ENCODE assay signal across 27 mouse cellular contexts in genomic region chr11:68480660-68481059, GRCm38 (mm10). TPM values are rescaled to one million over a fixed set of nuclear protein-coding genes. Genes with fewer than 3 reads are reported as not detected.
DNase-seq lines count a peak whose midpoint lies in the region; ATAC-seq and TF ChIP-seq lines count a peak whose summit lies in the region.
"Had no signal": no experiment of that assay in that cellular context is flagged by ENCODE, and none has a peak within 500 bp of the region (broad histone marks: within the 10 kb centered on the region; RNA-seq: fewer than 3 reads in every experiment).

No protein-coding gene starts in this region.

- no peak overlapping the region for H3K9ac ChIP-seq in intestine, postnatal 0 days (ENCODE audit: low read depth, low read length)
- H3K9ac ChIP-seq in intestine, embryonic 15.5 days, result no peak overlapping the region
- no peak overlapping the region for H3K9ac ChIP-seq in liver, postnatal 0 days (replicated peaks)
- no peak overlapping the region for H3K9ac ChIP-seq in liver, embryonic 11.5 days (ENCODE audit: low read depth, low read length)
- H3K9ac ChIP-seq in MEL (ENCODE audit: control insufficient read depth, low read depth, low read length, poor library complexity, severe bottlenecking), result no peak overlapping the region
- H3K9ac ChIP-seq in stomach, postnatal 0 days (ENCODE audit: low read length), result no peak overlapping the region
- H3K9ac ChIP-seq: forebrain, embryonic 15.5 days; heart, embryonic 12.5 days; lung, embryonic 15.5 days; midbrain, embryonic 13.5 days; neural tube, embryonic 13.5 days; stomach, embryonic 15.5 days had no signal

- peak; percentile 32 for TF ChIP-seq CTCF in intestine, postnatal 0 days (IDR thresholded peaks at IDR 0.05; ENCODE audit: low read depth)
- peak; percentile 25 for TF ChIP-seq CTCF in liver, postnatal 0 days (IDR thresholded peaks at IDR 0.05; ENCODE audit: low read depth)
- peak; percentile 7 to 55 (median 52); a peak in 5 of 6 replicates for TF ChIP-seq CTCF in MEL (IDR thresholded peaks at IDR 0.05 in 2 of 3, conservative IDR thresholded peaks at IDR 0.05 in 1 of 3; ENCODE audit: control insufficient read depth in 1 of 3, insufficient read depth in 1 of 3, low read depth in 2 of 3, low read length in 3 of 3, poor library complexity in 1 of 3, severe bottlenecking in 1 of 3)
- TF ChIP-seq CTCF in stomach, postnatal 0 days (IDR thresholded peaks at IDR 0.05; ENCODE audit: low read depth), result peak; percentile 42

- no peak for ATAC-seq in intestine, postnatal 0 days
- no peak for ATAC-seq in intestine, embryonic 15.5 days
- no peak for ATAC-seq in liver, postnatal 0 days
- no peak for ATAC-seq in liver, embryonic 11.5 days (replicated peaks; ENCODE audit: low FRiP score)
- no peak for ATAC-seq in stomach, postnatal 0 days (ENCODE audit: low FRiP score, low TSS enrichment)
- ATAC-seq: activated CD4-positive, CD25-positive, alpha-beta regulatory T cell, adult 4 months; forebrain, embryonic 15.5 days; midbrain, embryonic 13.5 days had no signal

- H3K9me3 ChIP-seq in intestine, postnatal 0 days (ENCODE audit: control insufficient read depth), result no peaks in the 10 kb centered on the region
- no peaks in the 10 kb centered on the region for H3K9me3 ChIP-seq in intestine, embryonic 15.5 days
- H3K9me3 ChIP-seq in liver, postnatal 0 days (ENCODE audit: low read length), result no peaks in the 10 kb centered on the region
- H3K9me3 ChIP-seq in liver, embryonic 11.5 days (ENCODE audit: control insufficient read depth, low read length), result no peaks in the 10 kb centered on the region
- no peaks in the 10 kb centered on the region for H3K9me3 ChIP-seq in MEL (replicated peaks; ENCODE audit: insufficient read depth, low read length)
- H3K9me3 ChIP-seq in stomach, postnatal 0 days (ENCODE audit: control insufficient read depth, low read length), result no peaks in the 10 kb centered on the region
- H3K9me3 ChIP-seq: forebrain, embryonic 15.5 days; hindbrain, embryonic 10.5 days; lung, embryonic 15.5 days; midbrain, embryonic 13.5 days; neural tube, embryonic 13.5 days; stomach, embryonic 15.5 days had no signal

- DNase-seq in liver, postnatal 0 days, result no peak
- no peak for DNase-seq in liver, embryonic 11.5 days (ENCODE audit: low spot score)
- DNase-seq in MEL (ENCODE audit: low read depth, low spot score), result peak; percentile 35
- no peak for DNase-seq in stomach, postnatal 0 days (ENCODE audit: low spot score)
- DNase-seq in kidney, adult 11 months, result no peak
- no peak for DNase-seq in kidney, postnatal 36 days
- DNase-seq: adrenal gland, postnatal 10 days; cerebellum, adult 8-10 months; gastrocnemius, postnatal 10 days; heart, postnatal 10 days; kidney, adult 8-10 months; kidney, postnatal 10 days; lung, postnatal 36 days; right cerebral cortex, postnatal 4 days; thymus, adult 18-20 months; thymus, postnatal 36 days had no signal

- TF ChIP-seq POLR2A in MEL (IDR thresholded peaks at IDR 0.05; ENCODE audit: control insufficient read depth in 1 of 2, insufficient read depth in 1 of 2, low read depth in 1 of 2, low read length in 2 of 2, poor library complexity in 1 of 2), result no peak

- peak; percentile 55 for TF ChIP-seq RAD21 in MEL (IDR thresholded peaks at IDR 0.05; ENCODE audit: low read depth, low read length)

- WGBS in intestine, postnatal 0 days, result 95% methylated on average over 4 of the region's 4 CpGs
- WGBS in intestine, embryonic 15.5 days, result 92% methylated on average over 4 of the region's 4 CpGs
- 88% methylated on average over 4 of the region's 4 CpGs for WGBS in liver, postnatal 0 days (ENCODE audit: insufficient replicate concordance)
- WGBS in liver, embryonic 11.5 days, result 91% methylated on average over 4 of the region's 4 CpGs
- 89% methylated on average over 4 of the region's 4 CpGs for WGBS in stomach, postnatal 0 days

- no peak overlapping the region for H3K4me3 ChIP-seq in intestine, postnatal 0 days (ENCODE audit: low read depth, low read length)
- H3K4me3 ChIP-seq in intestine, embryonic 15.5 days (replicated peaks), result no peak overlapping the region
- H3K4me3 ChIP-seq in liver, postnatal 0 days (ENCODE audit: low read depth, low read length), result no peak overlapping the region
- no peak overlapping the region for H3K4me3 ChIP-seq in liver, embryonic 11.5 days (ENCODE audit: low read depth, low read length)
- no peak overlapping the region for H3K4me3 ChIP-seq in MEL (ENCODE audit: control insufficient read depth in 1 of 2, insufficient read depth in 1 of 2, low read depth in 2 of 2, low read length in 2 of 2)
- H3K4me3 ChIP-seq in stomach, postnatal 0 days (ENCODE audit: low read depth, low read length), result no peak overlapping the region
- H3K4me3 ChIP-seq: forebrain, embryonic 15.5 days; heart, embryonic 12.5 days; hindbrain, embryonic 10.5 days; lung, embryonic 15.5 days; megakaryocyte, embryonic 14.5 days; midbrain, embryonic 13.5 days; neural tube, embryonic 13.5 days; stomach, embryonic 15.5 days had no signal

- H3K79me2 ChIP-seq in MEL (ENCODE audit: control insufficient read depth, insufficient read depth, low read length, poor library complexity), result no peaks in the 10 kb centered on the region

- no peak overlapping the region for H3K4me2 ChIP-seq in intestine, postnatal 0 days (replicated peaks; ENCODE audit: low read depth)
- no peak overlapping the region for H3K4me2 ChIP-seq in intestine, embryonic 15.5 days (replicated peaks)
- H3K4me2 ChIP-seq in liver, postnatal 0 days (ENCODE audit: low read depth, low read length), result no peak overlapping the region
- no peak overlapping the region for H3K4me2 ChIP-seq in liver, embryonic 11.5 days
- no peak overlapping the region for H3K4me2 ChIP-seq in stomach, postnatal 0 days (replicated peaks; ENCODE audit: low read depth)
- H3K4me2 ChIP-seq: forebrain, embryonic 15.5 days; heart, embryonic 12.5 days; lung, embryonic 15.5 days; midbrain, embryonic 13.5 days; neural tube, embryonic 13.5 days; stomach, embryonic 15.5 days had no signal

- TF ChIP-seq EP300 in liver, postnatal 0 days (IDR thresholded peaks at IDR 0.05; ENCODE audit: low read depth), result no peak
- TF ChIP-seq EP300 in MEL (IDR thresholded peaks at IDR 0.05; ENCODE audit: low read depth in 1 of 2, low read length in 2 of 2), result no peak
- TF ChIP-seq EP300 in stomach, postnatal 0 days (optimal IDR thresholded peaks at IDR 0.05), result no peak

- H3K27ac ChIP-seq in intestine, postnatal 0 days (ENCODE audit: low read depth, low read length), result no peak overlapping the region
- no peak overlapping the region for H3K27ac ChIP-seq in intestine, embryonic 15.5 days
- no peak overlapping the region for H3K27ac ChIP-seq in liver, postnatal 0 days (ENCODE audit: low read depth)
- no peak overlapping the region for H3K27ac ChIP-seq in liver, embryonic 11.5 days (ENCODE audit: low read depth, low read length)
- no peak overlapping the region for H3K27ac ChIP-seq in MEL (ENCODE audit: control insufficient read depth, low read depth, low read length)
- no peak overlapping the region for H3K27ac ChIP-seq in stomach, postnatal 0 days (replicated peaks)
- H3K27ac ChIP-seq: forebrain, embryonic 15.5 days; hindbrain, embryonic 10.5 days; lung, embryonic 15.5 days; midbrain, embryonic 13.5 days; neural tube, embryonic 13.5 days; stomach, embryonic 15.5 days had no signal

- no peaks in the 10 kb centered on the region for H3K27me3 ChIP-seq in intestine, postnatal 0 days (replicated peaks; ENCODE audit: control insufficient read depth, insufficient read depth, low read length)
- no peaks in the 10 kb centered on the region for H3K27me3 ChIP-seq in intestine, embryonic 15.5 days (replicated peaks)
- 0 out of 2 replicates have a peak, but pooled peaks cover 3% of the 10 kb centered on the region for H3K27me3 ChIP-seq in liver, postnatal 0 days (ENCODE audit: insufficient read depth, low read length)
- H3K27me3 ChIP-seq in liver, embryonic 11.5 days (replicated peaks; ENCODE audit: control insufficient read depth, insufficient read depth, low read length), result no peaks in the 10 kb centered on the region
- no peaks in the 10 kb centered on the region for H3K27me3 ChIP-seq in MEL (ENCODE audit: control insufficient read depth in 1 of 2, insufficient read depth in 2 of 2, low read length in 2 of 2)
- H3K27me3 ChIP-seq in stomach, postnatal 0 days (ENCODE audit: control insufficient read depth, insufficient read depth, low read length), result no peaks in the 10 kb centered on the region
- H3K27me3 ChIP-seq: forebrain, embryonic 15.5 days; lung, embryonic 15.5 days; neural tube, embryonic 13.5 days; stomach, embryonic 15.5 days had no signal

- no peaks in the 10 kb centered on the region for H3K4me1 ChIP-seq in intestine, postnatal 0 days (replicated peaks; ENCODE audit: control insufficient read depth, insufficient read depth, low read length)
- no peaks in the 10 kb centered on the region for H3K4me1 ChIP-seq in intestine, embryonic 15.5 days (replicated peaks)
- no peaks in the 10 kb centered on the region for H3K4me1 ChIP-seq in liver, postnatal 0 days (ENCODE audit: insufficient read depth)
- H3K4me1 ChIP-seq in liver, embryonic 11.5 days (replicated peaks; ENCODE audit: control insufficient read depth, insufficient read depth, low read length), result no peaks in the 10 kb centered on the region
- peaks cover 3 to 11% of the 10 kb centered on the region in 2 experiments; a peak in 3 of 4 replicates for H3K4me1 ChIP-seq in MEL (ENCODE audit: control insufficient read depth in 1 of 2, insufficient read depth in 2 of 2, low read length in 2 of 2)
- H3K4me1 ChIP-seq in stomach, postnatal 0 days (replicated peaks; ENCODE audit: control insufficient read depth, insufficient read depth), result no peaks in the 10 kb centered on the region
- H3K4me1 ChIP-seq: hindbrain, embryonic 10.5 days; midbrain, embryonic 13.5 days; stomach, embryonic 15.5 days had no signal

- no peaks in the 10 kb centered on the region for H3K36me3 ChIP-seq in intestine, postnatal 0 days (ENCODE audit: control insufficient read depth, insufficient read depth)
- H3K36me3 ChIP-seq in intestine, embryonic 15.5 days, result no peaks in the 10 kb centered on the region
- no peaks in the 10 kb centered on the region for H3K36me3 ChIP-seq in liver, postnatal 0 days (replicated peaks; ENCODE audit: insufficient read depth, low read length)
- no peaks in the 10 kb centered on the region for H3K36me3 ChIP-seq in liver, embryonic 11.5 days (ENCODE audit: control insufficient read depth, insufficient read depth, low read length)
- H3K36me3 ChIP-seq in MEL (ENCODE audit: control insufficient read depth in 1 of 2, insufficient read depth in 2 of 2, low read length in 2 of 2), result peaks cover 0 to 3% of the 10 kb centered on the region in 2 experiments; a peak in 2 of 4 replicates
- no peaks in the 10 kb centered on the region for H3K36me3 ChIP-seq in stomach, postnatal 0 days (ENCODE audit: control insufficient read depth, insufficient read depth, low read length)
- H3K36me3 ChIP-seq: forebrain, embryonic 15.5 days; heart, embryonic 12.5 days; hindbrain, embryonic 10.5 days; lung, embryonic 15.5 days; midbrain, embryonic 13.5 days; neural tube, embryonic 13.5 days; stomach, embryonic 15.5 days had no signal

RNA-seq across cellular contexts. Expression of gene Pik3r6, which starts 22.2 kb away (rescaled TPM):
- 1.0 and 1.4 TPM in 2 replicates for polyA plus RNA-seq in intestine, postnatal 0 days (2015; fragmentation: Nextera tagmentation; extraction: Ambion mirVana)
- 2.1 and 2.4 TPM in 2 replicates for polyA plus RNA-seq in intestine, embryonic 15.5 days (2015; fragmentation: Nextera tagmentation; extraction: Ambion mirVana)
- 2.4 and 2.5 TPM in 2 replicates for polyA plus RNA-seq in liver, postnatal 0 days (2015; fragmentation: Nextera tagmentation; extraction: Ambion mirVana)
- polyA plus RNA-seq in liver, embryonic 11.5 days (2014; fragmentation: Nextera tagmentation; extraction: Ambion mirVana), result 1.8 and 1.9 TPM in 2 replicates
- 0.36 and 0.42 TPM in 2 replicates for total RNA-seq in MEL (2012; rRNA removed)
- polyA plus RNA-seq in MEL (2012; ENCODE audit: insufficient read depth in 1 of 2, insufficient read length in 2 of 2, low read depth in 1 of 2, low replicate concordance in 2 of 2, missing spikeins in 1 of 2), result 1 to 10 TPM in 1 of 2 experiments, not detected in 1; 1.5 TPM
- polyA plus RNA-seq in stomach, postnatal 0 days (2015; fragmentation: Nextera tagmentation; extraction: Ambion mirVana), result 1.3 and 1.8 TPM in 2 replicates
- polyA plus RNA-seq: activated CD4-positive, CD25-positive, alpha-beta regulatory T cell, adult 4 months had no signal

RNA-seq across cellular contexts. Expression of gene Pik3r5, which starts 48.7 kb away (rescaled TPM):
- 0.22 and 0.35 TPM in 2 replicates for polyA plus RNA-seq in intestine, postnatal 0 days (2015; fragmentation: Nextera tagmentation; extraction: Ambion mirVana)
- polyA plus RNA-seq in intestine, embryonic 15.5 days (2015; fragmentation: Nextera tagmentation; extraction: Ambion mirVana), result 0.49 and 0.56 TPM in 2 replicates
- polyA plus RNA-seq in liver, postnatal 0 days (2015; fragmentation: Nextera tagmentation; extraction: Ambion mirVana), result 0.82 and 0.86 TPM in 2 replicates
- polyA plus RNA-seq in liver, embryonic 11.5 days (2014; fragmentation: Nextera tagmentation; extraction: Ambion mirVana), result 0.56 and 0.84 TPM in 2 replicates
- 3.1 and 3.2 TPM in 2 replicates for total RNA-seq in MEL (2012; rRNA removed)
- 1 to 10 TPM in 1 of 2 experiments, not detected in 1; 5.7 TPM for polyA plus RNA-seq in MEL (2012; ENCODE audit: insufficient read depth in 1 of 2, insufficient read length in 2 of 2, low read depth in 1 of 2, low replicate concordance in 2 of 2, missing spikeins in 1 of 2)
- 0.24 and 0.36 TPM in 2 replicates for polyA plus RNA-seq in stomach, postnatal 0 days (2015; fragmentation: Nextera tagmentation; extraction: Ambion mirVana)
